Mouse (Mus musculus): ENCODE results near the gene Elane.

Gene Elane

DNA sequence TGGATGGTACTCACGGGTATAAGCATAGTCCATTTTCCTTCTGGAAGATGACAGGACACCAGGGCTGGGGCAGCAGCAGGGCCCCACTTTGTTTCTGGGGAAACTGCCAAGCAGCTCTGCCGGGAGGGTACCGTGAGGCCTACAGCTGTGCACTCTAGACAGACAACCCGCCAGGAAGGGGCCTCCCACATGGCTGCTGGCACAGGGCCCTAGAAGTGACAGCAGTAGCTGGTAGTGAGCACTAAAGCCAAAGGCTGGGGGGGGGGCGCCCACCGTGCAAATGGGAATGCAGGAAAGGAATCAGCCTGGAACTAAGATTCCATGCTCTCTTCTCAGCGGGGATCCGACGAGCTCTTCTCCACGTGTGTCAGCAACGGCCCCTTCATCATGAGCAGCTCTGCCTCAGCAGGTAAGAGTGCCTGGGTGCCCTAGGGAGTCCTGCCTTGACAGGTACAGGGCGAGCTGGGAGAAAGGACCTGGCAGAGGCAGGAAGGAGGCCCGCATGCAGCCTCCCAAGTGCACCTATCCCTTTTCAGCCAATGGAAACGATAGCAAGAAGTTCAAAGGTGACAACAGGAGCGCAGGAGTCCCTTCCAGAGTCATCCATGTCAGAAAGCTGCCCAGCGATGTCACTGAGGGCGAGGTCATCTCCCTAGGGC lies 27.5 kb upstream of the Elane start:
- no peak for DNase-seq (ENCODE audit: low read depth)

DNA sequence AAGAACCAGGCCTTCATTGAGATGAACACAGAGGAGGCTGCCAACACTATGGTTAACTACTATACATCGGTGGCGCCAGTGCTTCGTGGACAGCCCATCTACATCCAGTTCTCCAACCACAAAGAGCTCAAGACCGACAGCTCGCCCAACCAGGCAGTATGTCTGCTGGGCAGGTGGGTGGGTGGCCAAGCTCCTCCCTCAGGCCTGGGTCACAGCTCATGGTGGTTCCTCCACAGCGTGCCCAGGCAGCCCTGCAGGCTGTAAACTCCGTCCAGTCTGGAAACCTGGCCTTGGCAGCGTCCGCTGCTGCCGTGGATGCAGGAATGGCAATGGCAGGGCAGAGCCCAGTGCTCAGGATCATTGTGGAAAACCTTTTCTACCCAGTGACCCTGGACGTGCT lies 26.9 kb upstream of the Elane start:
- DNase-seq (ENCODE audit: low read depth), result no peak

- no peak for DNase-seq (ENCODE audit: low read depth)
Observed at GRCm38 (mm10) chr10:79860079-79860911, 25.8 kb upstream of the Elane start.

GRCm38 (mm10) chr10:79861230-79862048 lies 24.6 kb upstream of the Elane start:
- no peak for DNase-seq (ENCODE audit: low read depth)

- DNase-seq (ENCODE audit: low read depth), result no peak
Observed at GRCm38 (mm10) chr10:79862049-79862788, 23.8 kb upstream of the Elane start.

GRCm38 (mm10) chr10:79862925-79863324 lies 23.1 kb upstream of the Elane start:
- no peak for DNase-seq (ENCODE audit: low read depth)

GRCm38 (mm10) chr10:79864351-79865188 lies 21.5 kb upstream of the Elane start:
- DNase-seq (ENCODE audit: low read depth), result no peak

GRCm38 (mm10) chr10:79865189-79865601 lies 20.9 kb upstream of the Elane start:
- no peak for DNase-seq (ENCODE audit: low read depth)

DNA sequence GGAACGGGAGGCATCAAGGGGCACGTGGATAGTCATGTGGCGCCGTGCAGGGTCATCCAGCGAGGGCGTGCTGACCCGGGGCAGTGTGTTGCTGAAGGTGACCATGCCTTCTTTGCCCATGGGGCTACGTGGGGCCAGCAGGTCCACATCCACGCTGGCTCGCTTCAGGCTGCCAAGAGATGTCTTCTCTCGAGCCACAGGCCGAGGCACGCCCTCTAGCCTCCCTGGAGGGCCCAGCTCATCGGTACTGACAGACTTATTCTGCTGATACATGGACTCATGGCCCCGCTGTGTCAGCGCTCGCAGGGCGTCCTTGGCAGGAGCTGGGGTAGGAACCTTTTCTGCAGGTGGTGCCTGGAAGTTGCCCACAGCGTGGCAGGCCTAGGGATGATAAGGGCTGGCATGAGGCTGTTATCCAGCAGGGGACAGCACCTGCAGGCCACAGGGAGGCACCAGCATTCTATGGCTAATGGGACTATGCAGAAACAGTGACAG lies 20.2 kb upstream of the Elane start:
- DNase-seq (ENCODE audit: low read depth), result no peak

DNA sequence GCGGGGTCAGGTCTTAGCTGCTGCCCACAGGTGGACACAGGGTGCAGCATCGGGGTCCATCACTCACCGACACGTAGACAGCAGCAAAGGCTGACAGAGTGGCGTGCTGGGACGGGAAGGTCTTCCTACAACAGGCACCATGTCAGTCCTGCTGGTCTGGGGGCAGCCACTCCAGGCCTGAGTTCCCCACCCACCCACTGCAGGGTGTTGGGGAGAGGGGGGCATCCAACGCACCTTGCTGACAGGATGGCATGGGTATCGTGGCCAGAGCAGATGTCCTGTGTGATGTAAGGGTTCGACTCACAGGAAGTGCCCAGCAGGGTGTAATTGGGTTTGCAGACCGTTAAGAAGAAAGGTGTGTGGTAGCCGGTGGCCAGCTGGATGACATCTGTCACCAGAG lies 19.4 kb upstream of the Elane start:
- no peak for DNase-seq (ENCODE audit: low read depth)

- DNase-seq (ENCODE audit: low read depth), result no peak
Observed at GRCm38 (mm10) chr10:79871845-79872244, 14.2 kb upstream of the Elane start.

- no peak for DNase-seq (ENCODE audit: low read depth)
Observed at GRCm38 (mm10) chr10:79872862-79873261, 13.2 kb upstream of the Elane start.

- DNase-seq (ENCODE audit: low read depth), result no peak
Observed at GRCm38 (mm10) chr10:79873313-79873712, 12.7 kb upstream of the Elane start.

- DNase-seq (ENCODE audit: low read depth), result no peak
Observed at GRCm38 (mm10) chr10:79873715-79874289, 12.2 kb upstream of the Elane start.

GRCm38 (mm10) chr10:79874290-79874862 lies 11.7 kb upstream of the Elane start, which contains the start of the genes Prtn3 and Plppr3:
Gene Prtn3, plus strand, starts transcription at chr10:79874476.
Gene Plppr3, minus strand, starts transcription at chr10:79874634.
- no peak for DNase-seq (ENCODE audit: low read depth)

- no peak for DNase-seq (ENCODE audit: low read depth)
Observed at GRCm38 (mm10) chr10:79877174-79877573, 8.9 kb upstream of the Elane start.

DNA sequence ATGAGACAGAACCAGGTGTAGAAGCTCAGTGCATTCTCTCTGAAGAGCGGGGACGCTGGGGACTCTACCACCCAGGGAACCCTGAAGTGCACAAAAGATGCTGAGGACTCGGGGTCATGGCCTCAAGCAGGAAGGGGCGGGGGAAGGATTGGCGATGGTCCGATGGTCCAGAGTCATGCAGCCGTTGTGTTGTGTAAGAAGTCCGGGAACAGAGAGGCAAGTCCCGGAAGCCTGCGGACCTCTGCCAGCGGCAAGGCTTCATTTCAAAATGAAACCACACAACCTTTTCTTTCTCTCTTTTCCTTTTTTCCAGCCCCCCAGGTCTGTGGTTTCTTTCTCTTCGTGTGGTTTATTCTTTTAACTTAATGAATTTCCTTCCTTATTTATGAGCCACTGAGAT lies 8.3 kb upstream of the Elane start:
- no peak for DNase-seq (ENCODE audit: low read depth)

DNA sequence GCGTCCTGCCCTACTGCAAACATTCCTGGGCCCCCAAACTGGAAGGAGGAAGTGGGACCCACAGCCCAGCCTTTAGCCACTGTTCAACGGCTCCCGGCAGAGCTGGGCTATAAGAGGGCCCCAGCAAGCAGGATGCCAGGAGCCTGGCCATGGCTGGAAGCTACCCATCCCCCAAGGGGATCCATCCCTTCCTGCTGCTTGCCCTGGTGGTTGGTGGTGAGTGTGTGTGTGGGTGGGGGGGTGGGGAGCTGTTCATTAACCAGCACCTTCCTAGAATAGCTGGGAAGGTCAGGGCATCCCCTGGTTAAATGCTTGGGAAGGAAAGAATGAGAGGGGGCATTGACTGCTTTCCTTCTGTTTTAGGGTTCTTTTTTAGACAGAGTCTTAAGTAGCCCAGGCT lies 6.5 kb upstream of the Elane start:
- no peak for DNase-seq (ENCODE audit: low read depth)

DNA sequence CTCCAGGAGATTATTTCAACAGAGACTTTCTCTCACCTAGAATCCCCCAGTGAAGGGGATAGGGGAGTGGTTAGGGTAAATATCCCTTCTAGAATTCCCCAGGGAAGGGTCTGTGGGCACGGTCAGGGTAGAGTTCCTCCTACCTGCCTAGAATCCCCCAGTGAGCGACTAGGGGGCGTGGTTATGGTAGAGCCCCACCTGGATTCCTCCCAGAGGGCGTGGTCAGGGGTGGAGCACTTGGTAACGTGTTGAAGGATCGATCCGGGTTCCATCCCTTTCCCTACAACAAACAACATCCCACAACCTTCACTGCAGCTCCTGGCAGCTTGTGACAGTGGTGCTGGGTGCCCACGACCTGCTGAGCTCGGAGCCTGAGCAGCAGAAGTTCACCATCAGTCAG lies 5.3 kb upstream of the Elane start:
- DNase-seq (ENCODE audit: low read depth), result no peak

DNA sequence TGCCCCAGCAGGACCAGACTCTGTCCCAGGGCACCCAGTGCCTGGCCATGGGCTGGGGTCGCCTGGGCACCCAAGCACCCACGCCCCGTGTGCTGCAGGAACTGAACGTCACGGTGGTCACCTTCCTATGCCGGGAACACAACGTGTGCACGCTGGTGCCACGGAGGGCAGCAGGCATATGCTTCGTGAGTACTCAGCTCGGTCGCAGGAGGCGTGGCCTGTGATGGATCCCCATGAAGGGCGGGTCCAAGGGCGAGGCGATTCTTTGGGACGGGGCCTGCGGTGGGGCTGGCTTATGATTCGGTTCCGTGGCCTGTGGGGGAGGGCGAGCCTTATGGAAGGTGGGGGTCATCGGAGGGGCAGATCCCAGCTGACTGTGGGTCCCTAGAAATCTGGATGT lies 4.1 kb upstream of the Elane start:
- no peak for DNase-seq (ENCODE audit: low read depth)

Data from c-Kit-positive CD71-negative TER-119-negative erythroid progenitor cells, embryonic 14.5 days (primary cell).